Mouse (Mus musculus) hindbrain, postnatal 0 days (tissue): ENCODE data around the gene Clybl. TPM values are rescaled to one million over a fixed set of nuclear protein-coding genes. Genes with fewer than 3 reads are reported as not detected.

Experiments
- ATAC-seq: fragments of 200-750 bp; cut with Nextera tagmentation; 2 replicates; pipeline ENCODE4 v1.8.0; 2017; ENCODE audit warnings: mild to moderate bottlenecking, moderate TSS enrichment, moderate library complexity
- DNase-seq: peaks from one replicate; pipeline ENCODE4 v3.0.0-alpha.2; 2015; ENCODE audit warnings: low spot score
- H3K27ac ChIP-seq: fragments of 300-500 bp; sonication (generic); 2 replicates; pipeline ENCODE4 v1.5.1; 2014; ENCODE audit warnings: mild to moderate bottlenecking
- H3K27me3 ChIP-seq: fragments of 300-500 bp; sonication (generic); 2 replicates; pipeline ENCODE4 v1.6.1; 2014; ENCODE audit warnings: low read length, mixed read lengths; ENCODE audit not compliant: insufficient read depth
- H3K36me3 ChIP-seq: fragments of 300-500 bp; sonication (generic); 2 replicates; pipeline ENCODE4 v1.6.1; 2014; ENCODE audit warnings: low read length, mixed read lengths; ENCODE audit not compliant: insufficient read depth
- H3K4me1 ChIP-seq: fragments of 300-500 bp; sonication (generic); 2 replicates; pipeline ENCODE4 v1.6.1; 2014; ENCODE audit warnings: antibody characterized with exemption, low read length, mixed read lengths; ENCODE audit not compliant: insufficient read depth
- H3K4me2 ChIP-seq: fragments of 300-500 bp; sonication (generic); 2 replicates; pipeline ENCODE4 v1.6.1; 2014; ENCODE audit warnings: low read depth, mild to moderate bottlenecking, low read length, moderate library complexity, mixed read lengths
- H3K4me3 ChIP-seq: fragments of 300-500 bp; sonication (generic); 2 replicates; pipeline ENCODE4 v1.5.1; 2014; ENCODE audit warnings: low read length
- H3K9ac ChIP-seq: fragments of 300-500 bp; sonication (generic); replicated peaks from 2 replicates; pipeline ENCODE4 v1.6.1; 2014; ENCODE audit warnings: mild to moderate bottlenecking, low read length, moderate library complexity, mixed read lengths
- H3K9me3 ChIP-seq: fragments of 300-500 bp; sonication (generic); 2 replicates; pipeline ENCODE4 v1.6.1; 2016; ENCODE audit warnings: low read length, mixed read lengths
- CTCF ChIP-seq: IDR thresholded peaks from 2 replicates; pipeline ENCODE4 v1.5.1; 2016; ENCODE audit warnings: antibody characterized with exemption, control low read depth, low read depth
- WGBS: fragments of 180-500 bp; shearing (Covaris S2); extraction: QIAGEN DNeasy Blood & Tissue Kit; methylation state at CpG from one replicate; pipeline ENCODE4 v1.1.7; 2014; 5-methylcytosine and 5-hydroxymethylcytosine counted together
- polyA plus RNA-seq: library from polyadenylated mRNA; unstranded; fragments of >200 nt; fragmentation: Nextera tagmentation; extraction: Ambion mirVana; gene quantifications from 2 replicates; pipeline ENCODE4 v1.2.1, GENCODE M21; 2015
- total RNA-seq: library from RNA; depleted of rRNA; stranded (reverse); fragments of >200 nt; gene quantifications from 2 replicates; pipeline ENCODE4 v1.2.3, GENCODE M21; 2014

Clybl gene
- total and polyA plus RNA-seq, 2 experiments from 2014 or later = 13.3 to 26.7 TPM

DNA sequence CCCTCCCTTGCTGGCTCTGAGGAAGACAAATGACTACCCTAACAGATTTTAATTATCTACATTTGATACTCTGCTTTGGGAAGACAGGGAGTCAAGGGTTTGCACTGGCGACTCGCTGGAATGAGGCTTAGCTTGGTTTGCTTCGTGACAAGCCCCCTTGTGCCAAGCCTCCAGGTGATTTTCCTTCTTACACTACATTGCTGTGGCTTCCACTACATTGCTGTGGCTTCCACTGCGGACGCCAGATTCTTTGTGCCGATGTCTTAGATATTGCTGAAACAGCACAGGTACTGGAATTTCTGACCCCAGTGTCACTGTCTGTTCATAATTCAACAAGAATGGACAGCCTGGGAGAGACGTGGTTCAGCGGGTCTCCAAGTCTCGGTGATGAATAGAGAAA is 180.3 kb downstream of the Clybl start:
- no peak for ATAC-seq
- no peaks in the 10 kb centered on the region for H3K36me3 ChIP-seq
- no peak for TF ChIP-seq CTCF
- H3K27me3 ChIP-seq = no peaks in the 10 kb centered on the region
- H3K4me1 ChIP-seq = no peaks in the 10 kb centered on the region
- no peak overlapping the region for H3K9ac ChIP-seq
- DNase-seq = no peak
- H3K4me2 ChIP-seq = no peak overlapping the region
- no peak overlapping the region for H3K27ac ChIP-seq
- no peaks in the 10 kb centered on the region for H3K9me3 ChIP-seq
- no peak overlapping the region for H3K4me3 ChIP-seq
- 70% methylated on average over 9 of the region's 9 CpGs for WGBS

DNA sequence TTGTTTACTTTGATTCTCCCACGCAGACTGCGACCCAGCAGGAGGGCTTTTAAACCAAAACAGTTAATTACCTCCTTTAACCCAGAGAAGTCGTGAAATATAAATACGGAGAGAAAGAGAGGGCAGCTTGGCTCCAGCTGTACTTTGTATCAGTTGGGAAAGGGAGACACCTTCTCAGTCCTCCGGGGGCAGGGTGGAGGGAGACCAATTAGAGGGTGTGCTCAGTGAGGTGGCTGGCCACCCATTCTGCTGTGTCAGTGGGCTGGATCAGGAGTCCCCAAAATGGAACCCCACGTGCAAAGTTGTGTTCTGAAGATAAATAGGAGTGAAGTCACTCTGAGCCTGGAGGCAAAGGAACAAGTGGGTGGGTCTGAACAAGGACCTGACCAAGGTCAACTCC is 181.7 kb downstream of the Clybl start:
- ATAC-seq (no peak), DNase-seq (no peak)
- Histone ChIP-seq H3K9me3 (no peaks in the 10 kb centered on the region), H3K9ac (no peak overlapping the region), H3K27ac (no peak overlapping the region), H3K4me1 (no peaks in the 10 kb centered on the region), H3K36me3 (no peaks in the 10 kb centered on the region), H3K27me3 (no peaks in the 10 kb centered on the region), H3K4me3 (no peak overlapping the region), H3K4me2 (no peak overlapping the region)
- WGBS = 30% methylated on average over 6 of the region's 6 CpGs
- no peak for TF ChIP-seq CTCF

- ATAC-seq (no peak), DNase-seq (no peak)
- H3K4me3 ChIP-seq = no peak overlapping the region
- H3K9me3 ChIP-seq = no peaks in the 10 kb centered on the region
- H3K27me3 ChIP-seq = no peaks in the 10 kb centered on the region
- 90% methylated on average over 3 of the region's 3 CpGs for WGBS
- TF ChIP-seq CTCF = no peak
- no peak overlapping the region for H3K9ac ChIP-seq
- no peak overlapping the region for H3K4me2 ChIP-seq
- no peak overlapping the region for H3K27ac ChIP-seq
- H3K4me1 ChIP-seq = no peaks in the 10 kb centered on the region
- no peaks in the 10 kb centered on the region for H3K36me3 ChIP-seq
Observed at GRCm38 (mm10) chr14:122364026-122364425, 182.5 kb downstream of the Clybl start.

DNA sequence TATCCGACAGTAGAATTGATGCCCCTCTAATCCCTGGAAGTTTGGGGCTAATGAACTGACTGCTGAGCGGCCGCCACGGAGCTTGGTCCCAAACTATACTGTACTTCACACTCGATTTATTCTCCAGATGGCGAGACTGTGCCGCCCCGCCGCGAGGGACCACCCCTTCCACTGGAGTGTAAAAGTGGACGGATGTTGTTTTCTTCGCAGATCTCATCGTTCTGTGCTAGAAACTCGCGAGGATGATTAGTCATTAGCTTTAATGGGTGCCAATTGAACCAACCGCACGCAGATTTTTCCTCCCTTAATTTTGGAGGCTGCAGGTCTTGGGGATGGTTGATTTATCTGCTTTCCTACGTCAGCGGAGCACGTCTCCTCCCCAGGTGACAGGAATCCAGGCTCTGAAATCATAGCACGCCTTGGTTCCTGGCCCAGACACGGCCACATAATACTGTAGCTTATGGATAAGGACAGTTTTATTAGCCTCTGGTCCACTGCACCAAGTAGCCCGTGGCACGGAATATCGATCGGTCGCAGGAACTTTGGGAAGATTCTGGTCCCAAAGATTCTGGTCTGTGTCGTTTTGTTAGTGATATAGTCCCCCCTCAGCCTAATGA is 185.9 kb downstream of the Clybl start:
- WGBS = 45% methylated on average over 28 of the region's 28 CpGs
- ATAC-seq (peak; percentile 87), DNase-seq (peak; percentile 82)
- Histone ChIP-seq H3K27me3 (no peaks in the 10 kb centered on the region), H3K27ac (peak overlapping the region; percentile 81), H3K4me3 (no peak overlapping the region), H3K36me3 (no peaks in the 10 kb centered on the region), H3K4me1 (no peaks in the 10 kb centered on the region), H3K9ac (0 out of 2 replicates have a peak overlapping the region, but pooled peaks have one; percentile 28), H3K4me2 (peak overlapping the region; percentile 42), H3K9me3 (no peaks in the 10 kb centered on the region)
- no peak for TF ChIP-seq CTCF

DNA sequence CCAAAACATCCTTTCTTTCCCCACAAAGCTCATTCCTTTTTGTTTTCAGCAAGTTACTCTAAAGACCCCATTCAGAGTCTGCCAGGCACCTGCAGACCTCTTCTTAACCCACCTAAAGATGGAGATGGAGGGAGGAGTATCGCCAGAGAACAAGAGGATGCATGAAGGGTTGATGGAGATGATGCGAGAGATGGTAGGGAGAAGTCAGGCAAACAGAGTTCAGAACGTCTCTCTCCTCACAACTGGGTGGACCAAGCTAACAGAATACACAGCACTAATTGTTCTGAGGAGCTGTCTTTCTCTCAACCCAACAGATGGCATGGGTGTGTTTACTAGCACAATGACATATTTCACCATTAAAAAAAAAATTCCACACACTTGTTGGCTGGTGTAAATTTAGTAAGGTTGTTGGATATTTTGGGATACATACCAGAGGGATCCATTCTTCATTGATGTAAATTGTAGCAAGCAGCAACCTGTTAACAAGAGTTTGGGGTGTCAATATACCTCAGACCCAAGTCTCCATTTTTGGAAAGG is 186.4 kb downstream of the Clybl start:
- 63% methylated on average over 3 of the region's 3 CpGs for WGBS
- H3K4me2 ChIP-seq = peak overlapping the region; percentile 42
- 0 out of 2 replicates have a peak overlapping the region, but pooled peaks have one; percentile 28 for H3K9ac ChIP-seq
- H3K4me3 ChIP-seq = no peak overlapping the region
- DNase-seq (no peak), ATAC-seq (no peak)
- no peak for TF ChIP-seq CTCF
- no peaks in the 10 kb centered on the region for H3K36me3 ChIP-seq
- no peaks in the 10 kb centered on the region for H3K4me1 ChIP-seq
- no peaks in the 10 kb centered on the region for H3K27me3 ChIP-seq
- H3K9me3 ChIP-seq = no peaks in the 10 kb centered on the region
- peak overlapping the region; percentile 81 for H3K27ac ChIP-seq

GRCm38 (mm10) chr14:122368501-122368900 is 187.0 kb downstream of the Clybl start:
- H3K4me1 ChIP-seq = no peaks in the 10 kb centered on the region
- H3K27ac ChIP-seq = peak overlapping the region; percentile 81; the same call in 1 of the 2 replicates
- no peak overlapping the region for H3K4me2 ChIP-seq
- no peak overlapping the region for H3K9ac ChIP-seq
- DNase-seq (no peak), ATAC-seq (no peak)
- no peak for TF ChIP-seq CTCF
- no peaks in the 10 kb centered on the region for H3K36me3 ChIP-seq
- H3K4me3 ChIP-seq = no peak overlapping the region
- H3K9me3 ChIP-seq = no peaks in the 10 kb centered on the region
- H3K27me3 ChIP-seq = no peaks in the 10 kb centered on the region
- 76% methylated on average over 8 of the region's 8 CpGs for WGBS

DNA sequence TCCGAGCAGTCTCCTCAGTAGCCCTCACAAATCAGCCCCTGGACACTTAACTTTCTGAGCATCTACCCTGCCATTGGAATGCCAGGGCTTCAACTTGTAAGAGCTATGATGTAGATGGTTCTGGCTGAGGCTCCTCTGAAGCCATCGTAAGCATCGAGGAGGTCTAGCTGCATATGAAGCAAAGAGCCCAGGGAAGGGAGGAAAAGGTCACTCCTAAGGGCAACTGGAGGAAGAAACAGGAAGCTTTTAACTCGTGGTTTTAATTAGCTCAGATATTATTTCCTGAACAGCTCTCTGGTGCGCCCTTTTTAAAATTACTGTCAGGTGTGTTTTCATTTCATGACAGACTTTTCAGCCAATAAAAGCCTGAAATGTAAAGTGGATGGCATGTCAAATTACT is 190.5 kb downstream of the Clybl start:
- DNase-seq (no peak), ATAC-seq (no peak)
- no peak for TF ChIP-seq CTCF
- H3K4me3 ChIP-seq = no peak overlapping the region
- 59% methylated on average over 5 of the region's 5 CpGs for WGBS
- H3K4me2 ChIP-seq = no peak overlapping the region
- H3K9ac ChIP-seq = no peak overlapping the region
- no peak overlapping the region for H3K27ac ChIP-seq
- no peaks in the 10 kb centered on the region for H3K36me3 ChIP-seq
- H3K9me3 ChIP-seq = no peaks in the 10 kb centered on the region
- no peaks in the 10 kb centered on the region for H3K27me3 ChIP-seq
- 0 out of 2 replicates have a peak, but pooled peaks cover 5% of the 10 kb centered on the region for H3K4me1 ChIP-seq
